Mouse (Mus musculus) testis, adult 2 months (tissue): Measurements from ENCODE around the gene Trak2.
"Not testable (repeated sequence)": the region's sequence is repeated elsewhere in the genome, so short reads cannot be mapped to it uniquely, and the experiment has no call there.

Experiments
- CTCF ChIP-seq: fragments of 200-500 bp; IDR thresholded peaks from 2 replicates; pipeline ENCODE4 v1.5.1; 2012; ENCODE audit warnings: low read depth, mild to moderate bottlenecking, inconsistent platforms, low read length, moderate library complexity; ENCODE audit not compliant: control insufficient read depth, insufficient read depth, insufficient replicate concordance
- POLR2A ChIP-seq: fragments of 200-500 bp; IDR thresholded peaks from 2 replicates; pipeline ENCODE4 v1.6.1; 2012; ENCODE audit warnings: low read depth, mild to moderate bottlenecking, inconsistent platforms, low read length, moderate library complexity; ENCODE audit not compliant: control insufficient read depth

- not testable (repeated sequence) for TF ChIP-seq POLR2A, CTCF
These were observed 14.3 kb downstream of the Trak2 start for GRCm38 (mm10) chr1:58958789-58959526.
